9 mouse cellular contexts compared by ENCODE assay signal in genomic region chr9:94691311-94692087, GRCm38 (mm10). TPM values are rescaled to one million over a fixed set of nuclear protein-coding genes. Genes with fewer than 3 reads are reported as not detected.
DNase-seq lines count a peak whose midpoint lies in the region; ATAC-seq and TF ChIP-seq lines count a peak whose summit lies in the region.
"Had no signal": no experiment of that assay in that cellular context is flagged by ENCODE, and none has a peak within 500 bp of the region (broad histone marks: within the 10 kb centered on the region; RNA-seq: fewer than 3 reads in every experiment).

No protein-coding gene starts in this region.

- no peak overlapping the region for H3K4me3 ChIP-seq in lung, embryonic 16.5 days (ENCODE audit: low read length)
- no peak overlapping the region for H3K4me3 ChIP-seq in lung, adult 2 months (replicated peaks; ENCODE audit: extremely low read depth, low read depth, low read length)
- no peak overlapping the region for H3K4me3 ChIP-seq in bone marrow, adult 2 months (replicated peaks; ENCODE audit: control insufficient read depth, low read depth, low read length)
- H3K4me3 ChIP-seq in midbrain, embryonic 15.5 days: no peak overlapping the region
- H3K4me3 ChIP-seq: lung, embryonic 15.5 days had no signal

- peak; percentile 49; the same call in 1 of the 2 replicates for ATAC-seq in lung, embryonic 16.5 days (ENCODE audit: low read depth)
- ATAC-seq in midbrain, embryonic 15.5 days (replicated peaks): no peak

- H3K36me3 ChIP-seq in lung, embryonic 16.5 days (ENCODE audit: control insufficient read depth, insufficient read depth, low read length): no peaks in the 10 kb centered on the region
- H3K36me3 ChIP-seq in midbrain, embryonic 15.5 days (replicated peaks): no peaks in the 10 kb centered on the region
- H3K36me3 ChIP-seq: lung, embryonic 15.5 days had no signal

- no peak overlapping the region for H3K27ac ChIP-seq in lung, embryonic 16.5 days (ENCODE audit: low read length)
- peak overlapping the region; percentile 52 for H3K27ac ChIP-seq in bone marrow, adult 2 months (ENCODE audit: control insufficient read depth, insufficient read depth, low read depth, low read length, poor library complexity)
- no peak overlapping the region for H3K27ac ChIP-seq in midbrain, embryonic 15.5 days
- H3K27ac ChIP-seq: lung, embryonic 15.5 days had no signal

- H3K9ac ChIP-seq in lung, embryonic 16.5 days (ENCODE audit: low read length): no peak overlapping the region
- H3K9ac ChIP-seq in midbrain, embryonic 15.5 days: no peak overlapping the region
- H3K9ac ChIP-seq: lung, embryonic 15.5 days had no signal

- no peaks in the 10 kb centered on the region for H3K27me3 ChIP-seq in lung, embryonic 16.5 days (ENCODE audit: control insufficient read depth, insufficient read depth, low read depth, low read length)
- H3K27me3 ChIP-seq in midbrain, embryonic 15.5 days (replicated peaks): no peaks in the 10 kb centered on the region
- H3K27me3 ChIP-seq: lung, embryonic 15.5 days had no signal

- DNase-seq in lung, adult 2 months: no peak
- peak; percentile 24 for DNase-seq in kidney, postnatal 14 days
- peak; percentile 79 for DNase-seq in thymus, postnatal 0 days (ENCODE audit: low spot score)
- DNase-seq in urinary bladder, postnatal 25 days (ENCODE audit: low spot score): no peak
- DNase-seq in spleen, postnatal 4 days (ENCODE audit: low spot score in 2 of 2): no peak

- no peaks in the 10 kb centered on the region for H3K9me3 ChIP-seq in lung, embryonic 16.5 days (ENCODE audit: control insufficient read depth, low read length)
- no peaks in the 10 kb centered on the region for H3K9me3 ChIP-seq in midbrain, embryonic 15.5 days
- H3K9me3 ChIP-seq: lung, embryonic 15.5 days had no signal

- peaks cover 11% of the 10 kb centered on the region for H3K4me1 ChIP-seq in lung, embryonic 16.5 days (replicated peaks; ENCODE audit: control insufficient read depth, insufficient read depth, low read length)
- H3K4me1 ChIP-seq in lung, adult 2 months (ENCODE audit: control insufficient read depth, insufficient read depth, low read length): no peaks in the 10 kb centered on the region
- H3K4me1 ChIP-seq in bone marrow, adult 2 months (ENCODE audit: control insufficient read depth, insufficient read depth, low read length): peaks cover 4% of the 10 kb centered on the region
- H3K4me1 ChIP-seq in midbrain, embryonic 15.5 days: no peaks in the 10 kb centered on the region

- no peak for TF ChIP-seq CTCF in lung, adult 2 months (IDR thresholded peaks at IDR 0.05; ENCODE audit: insufficient read depth, low read length)
- TF ChIP-seq CTCF in bone marrow, adult 2 months (IDR thresholded peaks at IDR 0.05; ENCODE audit: control insufficient read depth, insufficient read depth, low read length): no peak

- no peak overlapping the region for H3K4me2 ChIP-seq in lung, embryonic 16.5 days (ENCODE audit: low read depth, low read length)
- no peak overlapping the region for H3K4me2 ChIP-seq in midbrain, embryonic 15.5 days
- H3K4me2 ChIP-seq: lung, embryonic 15.5 days had no signal

- WGBS in lung, embryonic 16.5 days: 27% methylated on average over 10 of the region's 10 CpGs
- WGBS in lung, adult 2 months: 22% methylated on average over 10 of the region's 10 CpGs
- WGBS in bone marrow, adult 2 months: 7% methylated on average over 10 of the region's 10 CpGs
- 69% methylated on average over 10 of the region's 10 CpGs for WGBS in midbrain, embryonic 15.5 days

- no peak for TF ChIP-seq POLR2A in lung, adult 2 months (IDR thresholded peaks at IDR 0.05; ENCODE audit: borderline replicate concordance, extremely low read depth, low read depth, low read length)
- TF ChIP-seq POLR2A in bone marrow, adult 2 months (IDR thresholded peaks at IDR 0.05; ENCODE audit: borderline replicate concordance, control insufficient read depth, low read depth, low read length): no peak

RNA-seq across cellular contexts. Expression of gene Slc9a9, which starts 21.8 kb away (rescaled TPM):
- polyA plus RNA-seq in lung, embryonic 16.5 days (2015; fragmentation: Nextera tagmentation; extraction: Ambion mirVana): 4.4 and 4.9 TPM in 2 replicates
- polyA plus RNA-seq in lung, adult 2 months (2012; rRNA removed): 3.0 and 4.0 TPM in 2 replicates
- 2.5 and 6.5 TPM in 2 replicates for polyA plus RNA-seq in bone marrow, adult 2 months (2011; ENCODE audit: insufficient read depth, insufficient read length, low replicate concordance, missing spikeins)
- 40.5 and 44.5 TPM in 2 replicates for polyA plus RNA-seq in thymus, postnatal 0 days (2015; fragmentation: Nextera tagmentation; extraction: Ambion mirVana)
- polyA plus RNA-seq in midbrain, embryonic 15.5 days (2015; fragmentation: Nextera tagmentation; extraction: Ambion mirVana): 6.4 and 7.3 TPM in 2 replicates

Comparison
In these comparisons a context has a peak if more than half of its experiments do, and no peak if none do; other contexts are left out.
1. DNase-seq: peak in kidney, postnatal 14 days (single experiment) and thymus, postnatal 0 days (single experiment); none in lung, adult 2 months (single experiment), urinary bladder, postnatal 25 days (single experiment) and spleen, postnatal 4 days (0 of 2).